Mouse (Mus musculus) right cerebral cortex, adult 2 months (tissue): Measurements from ENCODE around the gene Gm21258.
"Not testable (repeated sequence)": the region's sequence is repeated elsewhere in the genome, so short reads cannot be mapped to it uniquely, and the experiment has no call there.

ENCODE experiments used
- DNase-seq, 2 experiments: peaks; one replicate each; pipeline ENCODE4 v3.0.0; 2021 to 2022; ENCODE audit warnings: low spot score in 2 of 2

Gm21258 gene

GRCm38 (mm10) chrY:52779740-52780139 is at the start of gene Gm21258:
Gene Gm21258, plus strand, starts transcription at chrY:52780040.
- DNase-seq = not testable (repeated sequence)
